Mouse (Mus musculus): ENCODE results near the gene Cyb5rl. TPM values are rescaled to one million over a fixed set of nuclear protein-coding genes. Genes with fewer than 3 reads are reported as not detected.

Gene Cyb5rl
- polyA plus RNA-seq, 2 experiments: 5.4 to 10.0 TPM

DNA sequence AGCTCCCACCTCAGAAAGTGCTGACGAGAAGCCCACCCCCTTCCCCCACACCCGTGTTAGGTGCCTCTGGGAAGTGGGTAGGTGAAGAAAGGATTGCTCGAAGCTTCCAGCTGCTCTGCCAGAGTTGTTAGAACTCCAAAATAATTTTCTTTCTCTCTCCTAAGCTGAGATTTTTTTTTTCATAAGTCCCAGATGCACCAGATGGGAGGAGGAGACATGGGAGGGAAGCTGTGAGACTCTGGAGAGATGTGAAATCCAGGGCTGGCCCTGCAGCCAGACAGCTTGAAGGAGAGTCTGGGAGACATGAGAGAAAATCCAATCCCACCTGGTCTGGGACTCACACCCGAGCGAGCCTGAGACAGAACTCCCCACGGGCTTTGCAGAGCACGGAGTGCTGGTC is 57.6 kb downstream of the Cyb5rl start:
- H3K9ac ChIP-seq (ENCODE audit: low read depth, low read length, severe bottlenecking): no peak overlapping the region
- DNase-seq (ENCODE audit: low spot score): no peak
- 49% methylated on average over 7 of the region's 7 CpGs for WGBS
- 0 out of 2 replicates have a peak, but pooled peaks cover 8% of the 10 kb centered on the region for H3K4me1 ChIP-seq (ENCODE audit: control insufficient read depth, insufficient read depth, low read length)
- H3K4me2 ChIP-seq (replicated peaks; ENCODE audit: low read depth, low read length, severe bottlenecking): no peak overlapping the region
- H3K4me3 ChIP-seq (replicated peaks; ENCODE audit: low read length): no peak overlapping the region
- H3K27me3 ChIP-seq (ENCODE audit: control insufficient read depth, insufficient read depth, low read length): no peaks in the 10 kb centered on the region
- no peak for ATAC-seq (ENCODE audit: low FRiP score, low read depth)
- no peaks in the 10 kb centered on the region for H3K9me3 ChIP-seq (ENCODE audit: control insufficient read depth, low read length)
- no peaks in the 10 kb centered on the region for H3K36me3 ChIP-seq (ENCODE audit: control insufficient read depth, insufficient read depth, low read length)
- no peak for TF ChIP-seq POLR2A (IDR thresholded peaks at IDR 0.05; ENCODE audit: borderline replicate concordance, extremely low read depth, insufficient read depth, insufficient read length)
- no peak overlapping the region for H3K27ac ChIP-seq (replicated peaks; ENCODE audit: low read depth, low read length)

DNA sequence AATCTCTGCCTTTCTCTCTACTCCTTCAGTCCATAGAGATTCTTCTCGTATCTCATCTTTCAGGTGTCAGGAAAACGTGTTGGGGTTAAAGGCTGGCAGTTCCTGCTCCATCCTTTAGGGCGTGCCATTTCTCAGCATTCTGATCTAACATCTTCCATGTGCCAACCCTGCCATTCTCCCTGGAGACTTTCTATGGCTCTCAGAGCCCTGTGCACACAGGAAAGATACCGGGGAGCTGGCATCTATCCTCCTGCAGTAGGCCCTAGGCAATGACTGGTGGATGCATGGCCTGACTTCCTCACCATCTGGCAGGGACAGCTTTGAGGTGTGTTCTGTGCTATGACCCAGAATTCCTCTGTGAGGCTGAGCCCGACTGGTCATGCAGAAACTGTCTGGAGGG is 58.3 kb downstream of the Cyb5rl start:
- Histone ChIP-seq H3K9me3 (ENCODE audit: control insufficient read depth, low read length) (no peaks in the 10 kb centered on the region), H3K4me3 (replicated peaks; ENCODE audit: low read length) (no peak overlapping the region), H3K36me3 (ENCODE audit: control insufficient read depth, insufficient read depth, low read length) (no peaks in the 10 kb centered on the region), H3K27ac (replicated peaks; ENCODE audit: low read depth, low read length) (no peak overlapping the region), H3K9ac (ENCODE audit: low read depth, low read length, severe bottlenecking) (no peak overlapping the region), H3K4me2 (replicated peaks; ENCODE audit: low read depth, low read length, severe bottlenecking) (no peak overlapping the region), H3K27me3 (ENCODE audit: control insufficient read depth, insufficient read depth, low read length) (no peaks in the 10 kb centered on the region), H3K4me1 (ENCODE audit: control insufficient read depth, insufficient read depth, low read length) (0 out of 2 replicates have a peak, but pooled peaks cover 8% of the 10 kb centered on the region)
- DNase-seq (ENCODE audit: low spot score): no peak
- 61% methylated on average over 5 of the region's 5 CpGs for WGBS
- no peak for TF ChIP-seq POLR2A (IDR thresholded peaks at IDR 0.05; ENCODE audit: borderline replicate concordance, extremely low read depth, insufficient read depth, insufficient read length)
- ATAC-seq (ENCODE audit: low FRiP score, low read depth): no peak

DNA sequence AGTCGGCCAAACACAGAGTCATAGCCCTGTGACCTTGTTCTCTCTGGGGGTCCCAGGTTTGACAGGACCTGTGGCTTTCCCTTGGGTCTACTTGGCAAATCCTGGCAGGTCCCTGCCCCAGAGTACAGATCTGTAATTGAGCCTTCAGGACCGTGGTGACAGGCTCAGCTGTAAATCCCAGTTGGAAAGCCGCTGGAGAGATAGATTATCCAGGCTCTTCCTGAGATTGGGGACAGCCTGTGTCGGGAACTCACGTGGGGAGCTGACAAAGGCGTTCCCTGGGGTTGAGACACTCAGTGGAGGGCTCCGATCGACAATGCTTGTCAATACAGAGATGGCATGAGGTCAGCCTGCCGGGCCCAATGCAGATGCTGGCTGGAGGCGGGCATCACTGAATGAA is 59.6 kb downstream of the Cyb5rl start:
- H3K27ac ChIP-seq (replicated peaks; ENCODE audit: low read depth, low read length): no peak overlapping the region
- H3K9me3 ChIP-seq (ENCODE audit: control insufficient read depth, low read length): no peaks in the 10 kb centered on the region
- WGBS: 55% methylated on average over 10 of the region's 10 CpGs
- no peak for ATAC-seq (ENCODE audit: low FRiP score, low read depth)
- no peak for DNase-seq (ENCODE audit: low spot score)
- no peak overlapping the region for H3K4me3 ChIP-seq (replicated peaks; ENCODE audit: low read length)
- no peaks in the 10 kb centered on the region for H3K36me3 ChIP-seq (ENCODE audit: control insufficient read depth, insufficient read depth, low read length)
- H3K4me1 ChIP-seq (ENCODE audit: control insufficient read depth, insufficient read depth, low read length): 0 out of 2 replicates have a peak, but pooled peaks cover 8% of the 10 kb centered on the region
- no peak overlapping the region for H3K9ac ChIP-seq (ENCODE audit: low read depth, low read length, severe bottlenecking)
- no peak for TF ChIP-seq POLR2A (IDR thresholded peaks at IDR 0.05; ENCODE audit: borderline replicate concordance, extremely low read depth, insufficient read depth, insufficient read length)
- H3K4me2 ChIP-seq (replicated peaks; ENCODE audit: low read depth, low read length, severe bottlenecking): no peak overlapping the region
- H3K27me3 ChIP-seq (ENCODE audit: control insufficient read depth, insufficient read depth, low read length): no peaks in the 10 kb centered on the region

DNA sequence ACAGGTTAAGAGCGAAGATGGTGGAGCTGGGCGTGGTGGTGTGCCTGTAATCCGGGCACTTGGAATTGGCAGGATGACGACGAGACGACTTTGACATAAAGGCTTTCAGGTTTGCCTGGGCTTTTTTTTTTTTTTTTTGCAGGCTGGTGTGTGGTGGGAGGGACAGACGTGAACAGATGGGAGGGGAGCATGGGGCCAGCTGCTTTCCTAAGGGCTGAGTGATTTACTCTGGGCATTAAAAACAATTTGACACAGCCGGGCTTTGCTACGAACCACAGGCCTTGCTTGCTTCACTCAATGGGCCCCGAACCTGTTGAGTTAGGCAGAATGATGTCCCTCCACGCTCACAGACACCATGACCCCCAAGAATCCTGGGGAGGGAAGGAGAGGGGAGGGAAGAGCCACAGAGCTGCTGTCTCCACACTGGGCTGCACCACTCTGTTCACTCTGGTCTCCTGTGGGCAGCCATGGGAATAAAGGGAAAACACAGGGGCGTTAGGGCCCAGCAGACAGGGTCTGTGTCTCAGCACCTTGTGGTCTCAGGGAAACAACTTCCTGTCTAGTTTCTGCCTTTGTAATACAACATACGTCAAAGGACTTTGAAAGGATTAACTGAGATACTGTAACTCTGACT is 60.2 kb downstream of the Cyb5rl start:
- H3K9ac ChIP-seq (ENCODE audit: low read depth, low read length, severe bottlenecking): no peak overlapping the region
- H3K36me3 ChIP-seq (ENCODE audit: control insufficient read depth, insufficient read depth, low read length): no peaks in the 10 kb centered on the region
- no peak overlapping the region for H3K4me2 ChIP-seq (replicated peaks; ENCODE audit: low read depth, low read length, severe bottlenecking)
- ATAC-seq (ENCODE audit: low FRiP score, low read depth) (peak; percentile 56; the same call in 1 of the 2 replicates), DNase-seq (ENCODE audit: low spot score) (no peak)
- H3K27me3 ChIP-seq (ENCODE audit: control insufficient read depth, insufficient read depth, low read length): no peaks in the 10 kb centered on the region
- H3K9me3 ChIP-seq (ENCODE audit: control insufficient read depth, low read length): no peaks in the 10 kb centered on the region
- H3K4me3 ChIP-seq (replicated peaks; ENCODE audit: low read length): no peak overlapping the region
- H3K4me1 ChIP-seq (ENCODE audit: control insufficient read depth, insufficient read depth, low read length): 0 out of 2 replicates have a peak, but pooled peaks cover 5% of the 10 kb centered on the region
- no peak overlapping the region for H3K27ac ChIP-seq (replicated peaks; ENCODE audit: low read depth, low read length)
- TF ChIP-seq POLR2A (IDR thresholded peaks at IDR 0.05; ENCODE audit: borderline replicate concordance, extremely low read depth, insufficient read depth, insufficient read length): no peak
- WGBS: 35% methylated on average over 13 of the region's 13 CpGs

DNA sequence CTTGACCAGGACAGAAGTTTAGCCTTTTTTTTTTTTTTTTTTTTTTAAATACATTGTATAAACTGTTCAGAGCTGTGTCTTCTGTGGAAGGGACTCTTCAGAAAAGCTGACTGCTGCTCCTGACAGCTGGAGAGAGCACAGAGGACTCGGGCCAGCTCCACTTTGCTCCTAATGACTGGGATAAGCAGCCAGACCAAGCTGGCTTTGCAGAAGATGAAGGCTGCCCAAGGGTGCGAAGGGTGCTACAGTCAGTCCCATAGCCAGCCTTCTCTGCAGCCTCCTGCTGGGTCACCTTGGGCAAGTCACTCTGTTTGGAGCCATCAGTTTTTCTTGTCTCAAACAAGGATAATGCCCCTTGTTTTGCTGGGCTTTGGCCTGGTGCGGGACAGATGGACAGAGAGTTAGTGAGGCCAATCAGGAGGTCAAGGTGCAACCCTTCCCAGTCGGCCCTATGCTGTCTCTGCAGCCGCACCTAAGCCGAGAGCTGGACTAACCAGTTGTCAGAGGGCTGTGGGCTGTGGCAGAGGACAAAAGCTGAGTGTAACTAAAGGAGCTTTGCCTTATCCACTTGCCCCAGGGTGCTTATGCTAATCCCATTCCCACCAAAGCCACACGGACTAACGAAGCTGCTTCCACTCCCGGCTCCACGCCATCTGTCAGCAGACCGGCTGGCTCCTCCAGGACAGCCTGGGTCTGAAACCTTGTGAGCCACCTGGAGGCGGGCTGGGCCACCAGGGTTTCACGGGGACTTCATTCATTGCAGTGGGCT is 61.3 kb downstream of the Cyb5rl start:
- Histone ChIP-seq H3K27ac (replicated peaks; ENCODE audit: low read depth, low read length) (no peak overlapping the region), H3K27me3 (ENCODE audit: control insufficient read depth, insufficient read depth, low read length) (no peaks in the 10 kb centered on the region), H3K9ac (ENCODE audit: low read depth, low read length, severe bottlenecking) (0 out of 2 replicates have a peak overlapping the region, but pooled peaks have one; percentile 7), H3K4me2 (replicated peaks; ENCODE audit: low read depth, low read length, severe bottlenecking) (no peak overlapping the region), H3K4me1 (ENCODE audit: control insufficient read depth, insufficient read depth, low read length) (0 out of 2 replicates have a peak, but pooled peaks cover 5% of the 10 kb centered on the region), H3K9me3 (ENCODE audit: control insufficient read depth, low read length) (no peaks in the 10 kb centered on the region), H3K4me3 (replicated peaks; ENCODE audit: low read length) (no peak overlapping the region), H3K36me3 (ENCODE audit: control insufficient read depth, insufficient read depth, low read length) (no peaks in the 10 kb centered on the region)
- DNase-seq (ENCODE audit: low spot score) (no peak), ATAC-seq (ENCODE audit: low FRiP score, low read depth) (0 out of 2 replicates have a peak, but pooled peaks have one; percentile 21)
- WGBS: 27% methylated on average over 13 of the region's 13 CpGs
- TF ChIP-seq POLR2A (IDR thresholded peaks at IDR 0.05; ENCODE audit: borderline replicate concordance, extremely low read depth, insufficient read depth, insufficient read length): no peak
